Mouse (Mus musculus) midbrain, embryonic 16.5 days (tissue): ENCODE data around the gene Rfesd. TPM values are rescaled to one million over a fixed set of nuclear protein-coding genes. Genes with fewer than 3 reads are reported as not detected.

Experiments used
- ATAC-seq: fragments of 200-750 bp; cut with Nextera tagmentation; 2 replicates; pipeline ENCODE4 v1.8.0; 2017; ENCODE audit warnings: moderate TSS enrichment
- H3K27ac ChIP-seq: fragments of 300-500 bp; sonication (generic); 2 replicates; pipeline ENCODE4 v1.5.1; 2014; ENCODE audit warnings: mild to moderate bottlenecking, low read length, mixed read lengths
- H3K27me3 ChIP-seq: fragments of 300-500 bp; sonication (generic); 2 replicates; pipeline ENCODE4 v1.6.1; 2014; ENCODE audit warnings: low read depth, low read length, mixed read lengths; ENCODE audit not compliant: control insufficient read depth, insufficient read depth
- H3K36me3 ChIP-seq: fragments of 300-500 bp; sonication (generic); 2 replicates; pipeline ENCODE4 v1.6.1; 2014; ENCODE audit warnings: mild to moderate bottlenecking, low read length, moderate library complexity, mixed read lengths; ENCODE audit not compliant: control insufficient read depth, insufficient read depth
- H3K4me1 ChIP-seq: fragments of 300-500 bp; sonication (generic); 2 replicates; pipeline ENCODE4 v1.6.1; 2014; ENCODE audit warnings: mild to moderate bottlenecking, low read length, mixed read lengths; ENCODE audit not compliant: control insufficient read depth, insufficient read depth
- H3K4me2 ChIP-seq: fragments of 300-500 bp; sonication (generic); 2 replicates; pipeline ENCODE4 v1.6.1; 2014; ENCODE audit warnings: mild to moderate bottlenecking, low read length, mixed read lengths
- H3K4me3 ChIP-seq: fragments of 300-500 bp; sonication (generic); 2 replicates; pipeline ENCODE4 v1.5.1; 2014; ENCODE audit warnings: low read depth, mild to moderate bottlenecking, low read length, moderate library complexity, mixed read lengths
- H3K9ac ChIP-seq: fragments of 300-500 bp; sonication (generic); 2 replicates; pipeline ENCODE4 v1.6.1; 2014; ENCODE audit warnings: low read depth, low read length, mixed read lengths
- H3K9me3 ChIP-seq: fragments of 300-500 bp; sonication (generic); replicated peaks from 2 replicates; pipeline ENCODE4 v1.6.1; 2014; ENCODE audit warnings: mild to moderate bottlenecking, low read length, mixed read lengths; ENCODE audit not compliant: control insufficient read depth, poor library complexity, severe bottlenecking
- WGBS: fragments of 180-500 bp; shearing (Covaris S2); extraction: QIAGEN DNeasy Blood & Tissue Kit; methylation state at CpG from one replicate; pipeline ENCODE4 v1.1.7; 2014; 5-methylcytosine and 5-hydroxymethylcytosine counted together
- polyA plus RNA-seq: library from polyadenylated mRNA; unstranded; fragments of >200 nt; fragmentation: Nextera tagmentation; extraction: Ambion mirVana; gene quantifications from 2 replicates; pipeline ENCODE4 v1.2.1, GENCODE M21; 2015

Gene Rfesd
- polyA plus RNA-seq, 1 experiment from 2014 or later: 18.2 TPM

DNA sequence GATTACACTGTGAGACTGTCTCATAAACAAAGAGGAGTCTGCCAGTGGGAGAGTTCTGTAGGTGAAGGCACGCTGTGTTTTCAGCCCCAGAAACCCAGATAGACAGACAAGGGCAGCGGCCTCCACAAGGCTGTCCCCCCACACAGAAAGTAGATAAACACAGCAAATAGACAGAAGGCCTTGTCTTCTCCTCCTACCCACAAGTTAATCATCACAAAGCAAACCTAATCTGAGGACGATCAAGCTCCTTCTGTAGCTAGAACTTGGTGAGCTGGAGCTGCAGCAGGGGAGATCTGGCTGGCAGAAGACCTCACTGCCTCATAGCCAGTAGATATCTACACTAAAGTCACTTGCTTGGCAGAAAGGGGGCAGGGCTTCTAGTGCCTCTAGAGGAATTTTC, 15.2 kb downstream of the Rfesd start:
- Histone ChIP-seq H3K27me3 (no peaks in the 10 kb centered on the region), H3K4me1 (no peaks in the 10 kb centered on the region), H3K9me3 (no peaks in the 10 kb centered on the region), H3K4me3 (no peak overlapping the region), H3K27ac (no peak overlapping the region), H3K36me3 (peaks cover 2% of the 10 kb centered on the region; the same call in 1 of the 2 replicates), H3K4me2 (no peak overlapping the region), H3K9ac (no peak overlapping the region)
- WGBS: 92% methylated on average over 3 of the region's 3 CpGs
- ATAC-seq: no peak

GRCm38 (mm10) chr13:75992169-75993028, 26.1 kb downstream of the Rfesd start:
- H3K27ac ChIP-seq: peak overlapping the region; percentile 50
- peaks cover 8% of the 10 kb centered on the region; the same call in 1 of the 2 replicates for H3K9me3 ChIP-seq
- 0 out of 2 replicates have a peak, but pooled peaks cover 3% of the 10 kb centered on the region for H3K4me1 ChIP-seq
- peak; percentile 96 for ATAC-seq
- H3K27me3 ChIP-seq: no peaks in the 10 kb centered on the region
- H3K4me3 ChIP-seq: no peak overlapping the region
- 0 out of 2 replicates have a peak, but pooled peaks cover 2% of the 10 kb centered on the region for H3K36me3 ChIP-seq
- no peak overlapping the region for H3K4me2 ChIP-seq
- WGBS: 23% methylated on average over 9 of the region's 9 CpGs
- H3K9ac ChIP-seq: no peak overlapping the region

- Histone ChIP-seq H3K4me2 (no peak overlapping the region), H3K4me3 (no peak overlapping the region), H3K27ac (no peak overlapping the region), H3K9ac (no peak overlapping the region), H3K36me3 (no peaks in the 10 kb centered on the region), H3K9me3 (no peaks in the 10 kb centered on the region), H3K27me3 (no peaks in the 10 kb centered on the region), H3K4me1 (0 out of 2 replicates have a peak, but pooled peaks cover 3% of the 10 kb centered on the region)
- no peak for ATAC-seq
- 85% methylated on average over 1 of the region's 1 CpGs for WGBS
Measured at GRCm38 (mm10) chr13:75988096-75988495, 30.4 kb downstream of the Rfesd start.

DNA sequence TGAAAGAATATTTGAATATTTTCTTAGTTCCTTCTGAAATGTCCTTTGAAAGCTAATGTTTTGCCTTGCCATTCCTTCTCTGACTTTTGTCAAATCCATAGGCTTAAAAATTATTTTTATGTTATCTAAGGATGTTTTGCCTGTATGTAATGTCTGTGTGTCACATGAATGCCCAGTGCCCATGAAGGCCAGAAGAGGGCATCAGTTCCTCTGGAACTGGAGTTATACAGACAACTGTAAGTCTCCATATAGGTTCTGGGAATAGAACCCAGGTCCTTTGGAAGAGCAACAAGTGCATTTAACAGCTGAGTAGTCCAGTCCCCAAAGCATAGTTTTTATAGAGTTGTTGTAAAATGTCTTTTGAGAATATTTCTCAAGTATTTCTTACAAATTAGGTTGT, 36.6 kb downstream of the Rfesd start:
- H3K27me3 ChIP-seq: no peaks in the 10 kb centered on the region
- H3K27ac ChIP-seq: no peak overlapping the region
- H3K4me3 ChIP-seq: no peak overlapping the region
- H3K36me3 ChIP-seq: no peaks in the 10 kb centered on the region
- no peaks in the 10 kb centered on the region for H3K9me3 ChIP-seq
- H3K9ac ChIP-seq: no peak overlapping the region
- no peaks in the 10 kb centered on the region for H3K4me1 ChIP-seq
- no peak for ATAC-seq
- no peak overlapping the region for H3K4me2 ChIP-seq

DNA sequence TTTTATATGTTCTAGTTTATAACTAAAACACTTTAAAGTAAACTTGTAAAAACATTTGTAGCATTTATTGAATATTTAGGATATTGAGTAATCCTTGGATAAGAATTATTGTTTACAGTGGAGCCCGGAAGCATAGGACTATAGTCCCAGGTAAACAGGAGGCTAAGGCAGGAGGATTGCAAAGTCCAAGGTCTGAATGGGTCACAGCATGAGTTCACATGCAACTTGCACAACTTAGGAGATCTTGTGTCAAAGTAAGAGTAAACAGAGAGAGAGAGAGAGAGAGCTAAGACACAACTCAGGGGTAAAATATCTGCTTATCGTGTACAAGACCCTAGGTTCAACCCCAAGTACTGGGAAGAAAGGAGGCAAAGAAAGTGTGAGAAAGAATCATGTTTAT, 41.9 kb downstream of the Rfesd start:
- Histone ChIP-seq H3K4me3 (no peak overlapping the region), H3K4me1 (no peaks in the 10 kb centered on the region), H3K9ac (no peak overlapping the region), H3K27me3 (no peaks in the 10 kb centered on the region), H3K27ac (no peak overlapping the region), H3K4me2 (no peak overlapping the region), H3K9me3 (no peaks in the 10 kb centered on the region), H3K36me3 (no peaks in the 10 kb centered on the region)
- ATAC-seq: no peak
- 95% methylated on average over 2 of the region's 2 CpGs for WGBS

DNA sequence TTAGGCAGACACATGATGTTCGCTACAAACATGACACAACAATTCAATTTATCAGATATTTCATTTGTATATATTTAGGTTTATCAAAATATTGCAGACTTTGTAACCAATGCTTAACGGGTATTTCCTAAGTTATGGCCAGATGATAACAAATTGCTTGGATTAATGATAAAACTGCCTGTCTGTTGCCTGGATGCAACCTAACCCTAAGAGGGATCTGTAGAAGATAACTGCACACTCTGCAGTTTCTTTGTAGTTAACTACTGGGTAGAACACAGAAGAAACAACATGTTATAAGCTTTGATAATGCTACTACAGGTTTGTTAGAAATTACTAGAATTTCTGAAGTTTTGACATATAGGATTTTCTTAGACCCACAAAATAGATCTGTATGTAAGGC, 42.3 kb downstream of the Rfesd start:
- Histone ChIP-seq H3K36me3 (no peaks in the 10 kb centered on the region), H3K4me1 (no peaks in the 10 kb centered on the region), H3K27ac (no peak overlapping the region), H3K4me3 (no peak overlapping the region), H3K9ac (no peak overlapping the region), H3K4me2 (no peak overlapping the region), H3K9me3 (no peaks in the 10 kb centered on the region), H3K27me3 (no peaks in the 10 kb centered on the region)
- ATAC-seq: no peak
- WGBS: 99% methylated on average over 2 of the region's 2 CpGs

DNA sequence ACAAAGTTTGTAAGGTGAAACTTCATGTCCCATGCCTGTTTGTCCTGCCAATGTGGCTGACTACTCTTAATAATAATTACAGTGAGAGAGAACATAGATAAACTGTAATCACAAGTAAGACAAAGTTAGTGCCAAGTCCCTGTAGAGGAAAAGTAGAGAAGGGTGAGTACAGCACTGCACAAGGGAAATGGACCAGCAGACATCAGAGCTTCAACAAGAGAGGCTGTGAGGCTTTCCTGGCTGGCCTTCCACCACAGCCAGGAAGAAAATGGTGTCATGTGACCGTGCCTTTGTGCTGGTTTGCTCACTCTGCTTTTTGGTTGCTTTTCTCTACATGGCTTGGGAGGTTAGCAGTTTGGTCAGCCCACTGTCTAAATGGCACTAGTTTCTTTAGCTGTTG, 42.9 kb downstream of the Rfesd start:
- no peak for ATAC-seq
- Histone ChIP-seq H3K27ac (no peak overlapping the region), H3K9ac (no peak overlapping the region), H3K27me3 (no peaks in the 10 kb centered on the region), H3K36me3 (no peaks in the 10 kb centered on the region), H3K4me3 (no peak overlapping the region), H3K4me2 (no peak overlapping the region), H3K9me3 (no peaks in the 10 kb centered on the region), H3K4me1 (no peaks in the 10 kb centered on the region)
- WGBS: 52% methylated on average over 1 of the region's 1 CpGs

GRCm38 (mm10) chr13:75974481-75974880, 44.0 kb downstream of the Rfesd start:
- Histone ChIP-seq H3K27ac (no peak overlapping the region), H3K9ac (no peak overlapping the region), H3K36me3 (no peaks in the 10 kb centered on the region), H3K4me3 (no peak overlapping the region), H3K9me3 (no peaks in the 10 kb centered on the region), H3K4me1 (no peaks in the 10 kb centered on the region), H3K27me3 (no peaks in the 10 kb centered on the region), H3K4me2 (no peak overlapping the region)
- WGBS: 91% methylated on average over 2 of the region's 2 CpGs
- ATAC-seq: no peak

DNA sequence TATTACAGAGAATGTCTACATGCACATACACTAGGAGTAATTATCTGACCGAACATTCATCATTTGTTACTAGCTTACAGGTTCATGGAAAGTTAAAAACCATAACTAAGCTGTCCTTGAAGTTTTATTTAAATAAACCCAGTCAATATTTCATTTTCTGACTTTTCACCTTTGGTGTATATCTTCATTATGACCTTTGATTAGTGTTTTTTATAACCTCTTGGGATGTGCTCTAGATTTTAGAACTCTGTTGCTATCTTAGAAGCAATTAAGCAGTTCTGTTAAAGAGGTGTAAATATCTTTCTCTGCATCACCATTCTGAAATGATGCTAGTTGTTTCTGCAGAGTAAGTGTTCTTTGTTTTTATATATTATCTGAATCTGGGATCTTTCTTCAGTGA, 51.7 kb downstream of the Rfesd start, which contains the start of gene Spata9:
Gene Spata9, plus strand, starts transcription at position 301 of the 400 bp plus-strand sequence.
- H3K9me3 ChIP-seq: peaks cover 5% of the 10 kb centered on the region; the same call in 1 of the 2 replicates
- 86% methylated on average over 1 of the region's 1 CpGs for WGBS
- no peaks in the 10 kb centered on the region for H3K36me3 ChIP-seq
- ATAC-seq: no peak
- no peak within 1 kb of the TSS for H3K4me3 ChIP-seq
- no peaks in the 10 kb centered on the region for H3K4me1 ChIP-seq
- H3K4me2 ChIP-seq: no peak within 1 kb of the TSS
- no peaks in the 10 kb centered on the region for H3K27me3 ChIP-seq
- H3K9ac ChIP-seq: no peak within 1 kb of the TSS
- no peak within 1 kb of the TSS for H3K27ac ChIP-seq
